In genomic region chr6:71823961-71824360, GRCm38 (mm10) we compare ENCODE assay signal across 8 mouse cellular contexts. TPM values are rescaled to one million over a fixed set of nuclear protein-coding genes. Genes with fewer than 3 reads are reported as not detected.
DNase-seq lines count a peak whose midpoint lies in the region; ATAC-seq and TF ChIP-seq lines count a peak whose summit lies in the region.

No protein-coding gene starts in this region.

- no peak overlapping the region for H3K9ac ChIP-seq in lung, postnatal 0 days (replicated peaks; ENCODE audit: low read depth)
- H3K9ac ChIP-seq in limb, embryonic 13.5 days = no peak overlapping the region

- no peaks in the 10 kb centered on the region for H3K9me3 ChIP-seq in lung, postnatal 0 days (ENCODE audit: low read length)
- H3K9me3 ChIP-seq in forebrain, embryonic 10.5 days = no peaks in the 10 kb centered on the region
- no peaks in the 10 kb centered on the region for H3K9me3 ChIP-seq in limb, embryonic 13.5 days

- peak overlapping the region; percentile 42 for H3K4me3 ChIP-seq in lung, postnatal 0 days (ENCODE audit: low read depth, low read length)
- peak overlapping the region; percentile 73 for H3K4me3 ChIP-seq in forebrain, embryonic 10.5 days
- H3K4me3 ChIP-seq in limb, embryonic 13.5 days = peak overlapping the region; percentile 72
- peak overlapping the region; percentile 99 for H3K4me3 ChIP-seq in small intestine, adult 2 months (ENCODE audit: low read depth, low read length)

- WGBS in lung, postnatal 0 days = 31% methylated on average over 3 of the region's 3 CpGs
- WGBS in forebrain, embryonic 10.5 days = 36% methylated on average over 3 of the region's 3 CpGs
- 30% methylated on average over 3 of the region's 3 CpGs for WGBS in limb, embryonic 13.5 days
- WGBS in small intestine, adult 2 months = 16% methylated on average over 3 of the region's 3 CpGs

- no peak for DNase-seq in lung, postnatal 0 days (ENCODE audit: low spot score)
- no peak for DNase-seq in lung, postnatal 36 days
- no peak for DNase-seq in forebrain, embryonic 10.5 days (ENCODE audit: extremely low spot score, low spot score)
- DNase-seq in thymus, postnatal 0 days (ENCODE audit: low spot score) = no peak
- no peak for DNase-seq in layer of hippocampus, adult 9-10 months (ENCODE audit: low spot score)
- DNase-seq in left cerebral cortex, adult 9 months (ENCODE audit: low spot score in 2 of 2) = no peak

- no peaks in the 10 kb centered on the region for H3K36me3 ChIP-seq in lung, postnatal 0 days (ENCODE audit: insufficient read depth, low read length)
- H3K36me3 ChIP-seq in forebrain, embryonic 10.5 days (replicated peaks) = no peaks in the 10 kb centered on the region
- H3K36me3 ChIP-seq in limb, embryonic 13.5 days = no peaks in the 10 kb centered on the region
- H3K36me3 ChIP-seq in small intestine, adult 2 months (ENCODE audit: control insufficient read depth, insufficient read depth, low read length) = no peaks in the 10 kb centered on the region

- no peak for TF ChIP-seq POLR2A in small intestine, adult 2 months (IDR thresholded peaks at IDR 0.05; ENCODE audit: low read depth, low read length)

- peak overlapping the region; percentile 50 for H3K4me2 ChIP-seq in lung, postnatal 0 days (replicated peaks; ENCODE audit: low read depth, low read length)
- peak overlapping the region; percentile 77 for H3K4me2 ChIP-seq in limb, embryonic 13.5 days (replicated peaks)

- no peaks in the 10 kb centered on the region; the same call in 1 of the 2 replicates for H3K4me1 ChIP-seq in lung, postnatal 0 days (ENCODE audit: insufficient read depth, low read depth, low read length)
- peaks cover 18% of the 10 kb centered on the region for H3K4me1 ChIP-seq in forebrain, embryonic 10.5 days
- peaks cover 12% of the 10 kb centered on the region for H3K4me1 ChIP-seq in limb, embryonic 13.5 days
- no peaks in the 10 kb centered on the region; the same call in 1 of the 2 replicates for H3K4me1 ChIP-seq in small intestine, adult 2 months (ENCODE audit: control insufficient read depth, insufficient read depth, insufficient read length, low read length)

- no peak; the same call in 1 of the 2 replicates for TF ChIP-seq EP300 in lung, postnatal 0 days (IDR thresholded peaks at IDR 0.05)

- H3K27ac ChIP-seq in lung, postnatal 0 days (ENCODE audit: low read length) = no peak overlapping the region
- peak overlapping the region; percentile 83 for H3K27ac ChIP-seq in forebrain, embryonic 10.5 days
- H3K27ac ChIP-seq in limb, embryonic 13.5 days = no peak overlapping the region
- peak overlapping the region; percentile 34; the same call in 1 of the 2 replicates for H3K27ac ChIP-seq in small intestine, adult 2 months (ENCODE audit: insufficient read depth, low read depth, low read length)

- H3K27me3 ChIP-seq in lung, postnatal 0 days (replicated peaks; ENCODE audit: insufficient read depth, low read length) = no peaks in the 10 kb centered on the region
- no peaks in the 10 kb centered on the region for H3K27me3 ChIP-seq in forebrain, embryonic 10.5 days (ENCODE audit: poor library complexity, severe bottlenecking)
- H3K27me3 ChIP-seq in limb, embryonic 13.5 days = no peaks in the 10 kb centered on the region
- H3K27me3 ChIP-seq in small intestine, adult 2 months (ENCODE audit: control insufficient read depth, insufficient read depth, low read length) = no peaks in the 10 kb centered on the region

- ATAC-seq in lung, postnatal 0 days = no peak
- peak; percentile 30; the same call in 1 of the 2 replicates for ATAC-seq in limb, embryonic 13.5 days (ENCODE audit: low FRiP score, low read depth)

- TF ChIP-seq CTCF in lung, postnatal 0 days (IDR thresholded peaks at IDR 0.05) = no peak
- TF ChIP-seq CTCF in small intestine, adult 2 months (IDR thresholded peaks at IDR 0.05; ENCODE audit: extremely low read depth, insufficient read length, insufficient replicate concordance, low read depth, low read length) = no peak

RNA-seq across cellular contexts. Expression of gene Mrpl35, which starts 2.8 kb away (rescaled TPM):
- polyA plus RNA-seq in lung, postnatal 0 days (2015; fragmentation: Nextera tagmentation; extraction: Ambion mirVana) = 37.8 and 38.7 TPM in 2 replicates
- polyA plus RNA-seq in forebrain, embryonic 10.5 days (2016; fragmentation: Nextera tagmentation; extraction: Ambion mirVana) = 67.3 and 70.7 TPM in 2 replicates
- polyA plus RNA-seq in limb, embryonic 13.5 days (2015; fragmentation: Nextera tagmentation; extraction: Ambion mirVana) = 62.5 and 62.7 TPM in 2 replicates
- 3.0 and 4.1 TPM in 2 replicates for polyA plus RNA-seq in small intestine, adult 2 months (2012; rRNA removed)
- 87.0 and 95.4 TPM in 2 replicates for polyA plus RNA-seq in thymus, postnatal 0 days (2015; fragmentation: Nextera tagmentation; extraction: Ambion mirVana)

RNA-seq across cellular contexts. Expression of gene Immt, which starts 7.2 kb away (rescaled TPM):
- 88.9 and 92.9 TPM in 2 replicates for polyA plus RNA-seq in lung, postnatal 0 days (2015; fragmentation: Nextera tagmentation; extraction: Ambion mirVana)
- polyA plus RNA-seq in forebrain, embryonic 10.5 days (2016; fragmentation: Nextera tagmentation; extraction: Ambion mirVana) = 225 TPM in 2 replicates
- polyA plus RNA-seq in limb, embryonic 13.5 days (2015; fragmentation: Nextera tagmentation; extraction: Ambion mirVana) = 163 and 174 TPM in 2 replicates
- polyA plus RNA-seq in small intestine, adult 2 months (2012; rRNA removed) = 30.4 and 40.2 TPM in 2 replicates
- 151 and 157 TPM in 2 replicates for polyA plus RNA-seq in thymus, postnatal 0 days (2015; fragmentation: Nextera tagmentation; extraction: Ambion mirVana)

Comparison
In these comparisons a context has a peak if more than half of its experiments do, and no peak if none do; other contexts are left out.
1. H3K27ac ChIP-seq: peak in forebrain, embryonic 10.5 days (single experiment) and small intestine, adult 2 months (single experiment); none in lung, postnatal 0 days (single experiment) and limb, embryonic 13.5 days (single experiment).
2. H3K4me3 ChIP-seq: peak in every context shown above with its lines; median percentile 99 in small intestine, adult 2 months; 73 in forebrain, embryonic 10.5 days; 72 in limb, embryonic 13.5 days; 42 in lung, postnatal 0 days.